Mouse (Mus musculus) testis, adult 2 months (tissue): ENCODE measurements around the gene Slc26a8.

ENCODE experiments used
- CTCF ChIP-seq: fragments of 200-500 bp; IDR thresholded peaks from 2 replicates; pipeline ENCODE4 v1.5.1; 2012; ENCODE audit warnings: low read depth, mild to moderate bottlenecking, inconsistent platforms, low read length, moderate library complexity; ENCODE audit not compliant: control insufficient read depth, insufficient read depth, insufficient replicate concordance
- POLR2A ChIP-seq: fragments of 200-500 bp; IDR thresholded peaks from 2 replicates; pipeline ENCODE4 v1.6.1; 2012; ENCODE audit warnings: low read depth, mild to moderate bottlenecking, inconsistent platforms, low read length, moderate library complexity; ENCODE audit not compliant: control insufficient read depth

- TF ChIP-seq CTCF (no peak), POLR2A (no peak)
Measured at GRCm38 (mm10) chr17:28618775-28619174, 71.3 kb downstream of the Slc26a8 start.
